Mouse (Mus musculus): ENCODE results near the gene Rrm2.

Rrm2 gene

GRCm38 (mm10) chr12:24705502-24706263, 2.4 kb upstream of the Rrm2 start:
- no peak for DNase-seq (ENCODE audit: low read depth, low spot score)

GRCm38 (mm10) chr12:24706764-24707479, 1.1 kb upstream of the Rrm2 start:
- peak; percentile 89 for DNase-seq (ENCODE audit: low read depth, low spot score)

GRCm38 (mm10) chr12:24707480-24707802, 600 bp upstream of the Rrm2 start:
- peak; percentile 64 for DNase-seq (ENCODE audit: low read depth, low spot score)

- DNase-seq (ENCODE audit: low read depth, low spot score), result no peak
These were observed 780 bp downstream of the Rrm2 start for GRCm38 (mm10) chr12:24708824-24709218.

- DNase-seq (ENCODE audit: low read depth, low spot score), result peak; percentile 78
These were observed 1.4 kb downstream of the Rrm2 start for GRCm38 (mm10) chr12:24709409-24709808.

- DNase-seq (ENCODE audit: low read depth, low spot score), result peak; percentile 81
These were observed 1.9 kb downstream of the Rrm2 start for GRCm38 (mm10) chr12:24709831-24710508.

- no peak for DNase-seq (ENCODE audit: low read depth, low spot score)
These were observed 2.6 kb downstream of the Rrm2 start for GRCm38 (mm10) chr12:24710672-24711071.

- no peak for DNase-seq (ENCODE audit: low read depth, low spot score)
These were observed 4.4 kb downstream of the Rrm2 start for GRCm38 (mm10) chr12:24712396-24712795.

- no peak for DNase-seq (ENCODE audit: low read depth, low spot score)
These were observed 6.7 kb downstream of the Rrm2 start for GRCm38 (mm10) chr12:24714579-24715255.

GRCm38 (mm10) chr12:24715268-24715896, 7.3 kb downstream of the Rrm2 start:
- no peak for DNase-seq (ENCODE audit: low read depth, low spot score)

GRCm38 (mm10) chr12:24716721-24717301, 8.8 kb downstream of the Rrm2 start:
- peak; percentile 61 for DNase-seq (ENCODE audit: low read depth, low spot score)

GRCm38 (mm10) chr12:24723434-24723833, 15.4 kb downstream of the Rrm2 start:
- DNase-seq (ENCODE audit: low read depth, low spot score), result no peak

- DNase-seq (ENCODE audit: low read depth, low spot score), result no peak
These were observed 15.8 kb downstream of the Rrm2 start for GRCm38 (mm10) chr12:24723859-24724258.

GRCm38 (mm10) chr12:24724369-24724768, 16.3 kb downstream of the Rrm2 start:
- DNase-seq (ENCODE audit: low read depth, low spot score), result no peak

GRCm38 (mm10) chr12:24734828-24735394, 26.9 kb downstream of the Rrm2 start:
- DNase-seq (ENCODE audit: low read depth, low spot score), result no peak

GRCm38 (mm10) chr12:24736956-24737355, 28.9 kb downstream of the Rrm2 start:
- no peak for DNase-seq (ENCODE audit: low read depth, low spot score)

GRCm38 (mm10) chr12:24739963-24740362, 31.9 kb downstream of the Rrm2 start:
- no peak for DNase-seq (ENCODE audit: low read depth, low spot score)

GRCm38 (mm10) chr12:24741535-24741934, 33.5 kb downstream of the Rrm2 start:
- peak; percentile 55 for DNase-seq (ENCODE audit: low read depth, low spot score)

- no peak for DNase-seq (ENCODE audit: low read depth, low spot score)
These were observed 36.3 kb downstream of the Rrm2 start for GRCm38 (mm10) chr12:24744309-24744708.

- no peak for DNase-seq (ENCODE audit: low read depth, low spot score)
These were observed 38.7 kb downstream of the Rrm2 start for GRCm38 (mm10) chr12:24746579-24747296.
